Mouse (Mus musculus) kidney, adult 9 months (tissue): ENCODE data around the gene Sstr5.
A peak's percentile ranks its signal among the peaks of the same experiment; 100 is the strongest.

Experiments
- DNase-seq: peaks from one replicate; pipeline ENCODE4 v3.0.0; 2022

The Sstr5 gene

GRCm38 (mm10) chr17:25472044-25472443, 25.0 kb downstream of the Sstr5 start:
- DNase-seq: no peak

GRCm38 (mm10) chr17:25471418-25471817, 25.7 kb downstream of the Sstr5 start:
- peak; percentile 39 for DNase-seq

GRCm38 (mm10) chr17:25469798-25470197, 27.3 kb downstream of the Sstr5 start:
- peak; percentile 69 for DNase-seq

- DNase-seq: no peak
Observed at GRCm38 (mm10) chr17:25468301-25468700, 28.8 kb downstream of the Sstr5 start.

- no peak for DNase-seq
Observed at GRCm38 (mm10) chr17:25467781-25468180, 29.3 kb downstream of the Sstr5 start.

- DNase-seq: no peak
Observed at GRCm38 (mm10) chr17:25466257-25466656, 30.8 kb downstream of the Sstr5 start.

- DNase-seq: no peak
Observed at GRCm38 (mm10) chr17:25464091-25464490, 33.0 kb downstream of the Sstr5 start.

GRCm38 (mm10) chr17:25463326-25463945, 33.7 kb downstream of the Sstr5 start:
- DNase-seq: no peak

GRCm38 (mm10) chr17:25462236-25462875, 34.7 kb downstream of the Sstr5 start:
- DNase-seq: no peak

- no peak for DNase-seq
Observed at GRCm38 (mm10) chr17:25456540-25456939, 40.5 kb downstream of the Sstr5 start.

- DNase-seq: no peak
Observed at GRCm38 (mm10) chr17:25454272-25454671, 42.8 kb downstream of the Sstr5 start, which contains the start of gene Tekt4. Tekt4 (plus strand) TSS chr17:25454615.

GRCm38 (mm10) chr17:25452246-25452965, 44.7 kb downstream of the Sstr5 start:
- DNase-seq: no peak

- no peak for DNase-seq
Observed at GRCm38 (mm10) chr17:25450329-25450728, 46.8 kb downstream of the Sstr5 start.

GRCm38 (mm10) chr17:25447865-25448264, 49.2 kb downstream of the Sstr5 start:
- no peak for DNase-seq

GRCm38 (mm10) chr17:25445841-25446240, 51.2 kb downstream of the Sstr5 start:
- DNase-seq: no peak

- no peak for DNase-seq
Observed at GRCm38 (mm10) chr17:25445074-25445473, 52.0 kb downstream of the Sstr5 start.

GRCm38 (mm10) chr17:25442889-25443288, 54.2 kb downstream of the Sstr5 start:
- DNase-seq: no peak

GRCm38 (mm10) chr17:25441417-25441816, 55.7 kb downstream of the Sstr5 start:
- DNase-seq: no peak
